Mouse (Mus musculus) adrenal gland, adult 8-10 months (tissue): Measurements from ENCODE around the gene Mtln. TPM values are rescaled to one million over a fixed set of nuclear protein-coding genes. Genes with fewer than 3 reads are reported as not detected.

Experiments
- DNase-seq: peaks from one replicate; pipeline ENCODE4 v3.0.0; 2022
- total RNA-seq, 4 experiments: library from RNA; stranded (reverse); gene quantifications; 2 replicates each; pipeline ENCODE4 v1.2.4; 2022

The Mtln gene
- total RNA-seq = 100 to 1,000 TPM in 1 of 4 experiments, 10 to 100 TPM in 3; 59.5 to 127 (median 77.8) TPM

DNA sequence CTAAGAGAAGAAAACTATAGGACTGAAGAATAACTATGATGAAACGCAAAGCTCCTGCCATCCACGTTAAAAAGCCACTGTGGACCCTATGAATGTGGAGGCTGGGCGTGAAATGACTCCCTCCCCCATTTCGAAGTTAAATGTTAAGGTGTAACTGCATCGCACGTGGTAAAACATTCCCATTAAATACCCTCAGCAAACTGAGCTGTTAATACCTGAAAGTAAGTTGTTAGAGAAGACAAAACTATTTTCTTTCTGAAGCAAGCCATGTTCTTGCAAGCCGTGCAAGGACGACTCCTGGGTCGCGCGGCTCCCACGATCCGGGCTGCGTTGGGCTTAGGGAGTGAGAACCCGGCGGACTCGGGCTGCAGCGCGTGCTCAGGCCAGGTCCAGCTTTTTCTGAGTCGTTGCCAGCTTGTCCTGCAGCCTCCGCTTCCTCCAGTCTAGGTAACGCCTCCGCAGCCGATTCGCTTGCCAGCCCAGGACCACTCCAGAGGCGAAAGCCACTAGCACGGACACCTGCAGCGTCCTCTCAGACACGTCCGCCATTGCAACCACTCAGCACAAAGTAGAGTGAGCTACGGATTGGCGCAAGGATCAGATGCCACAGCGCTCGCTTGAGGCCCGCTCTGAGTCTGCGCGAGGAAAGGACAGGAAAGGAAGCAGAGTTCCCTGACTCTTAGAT, at the start of gene Mtln:
Mtln (minus strand) TSS at position 570 of the 685 bp plus-strand sequence.
- DNase-seq = peak; percentile 88

DNA sequence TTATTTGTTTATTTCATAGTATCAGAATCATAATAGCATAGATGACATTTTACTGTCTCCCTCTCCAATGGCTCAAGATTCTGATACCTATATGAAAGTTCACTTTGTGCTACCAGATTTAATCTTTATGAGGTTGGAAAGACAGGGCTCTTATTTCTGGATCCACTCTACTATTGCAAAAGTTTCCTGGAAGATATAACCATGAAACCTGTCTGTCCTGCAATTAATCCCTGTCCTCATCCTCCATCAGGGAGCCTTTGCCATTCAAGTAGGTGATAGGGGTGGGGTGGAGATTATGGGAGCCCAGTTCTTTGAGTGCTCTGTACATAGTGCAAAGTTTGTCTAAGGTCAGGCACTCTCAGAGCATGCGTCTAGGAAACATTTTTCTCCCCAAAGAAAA, 49.1 kb upstream of the Mtln start:
- DNase-seq = no peak

DNA sequence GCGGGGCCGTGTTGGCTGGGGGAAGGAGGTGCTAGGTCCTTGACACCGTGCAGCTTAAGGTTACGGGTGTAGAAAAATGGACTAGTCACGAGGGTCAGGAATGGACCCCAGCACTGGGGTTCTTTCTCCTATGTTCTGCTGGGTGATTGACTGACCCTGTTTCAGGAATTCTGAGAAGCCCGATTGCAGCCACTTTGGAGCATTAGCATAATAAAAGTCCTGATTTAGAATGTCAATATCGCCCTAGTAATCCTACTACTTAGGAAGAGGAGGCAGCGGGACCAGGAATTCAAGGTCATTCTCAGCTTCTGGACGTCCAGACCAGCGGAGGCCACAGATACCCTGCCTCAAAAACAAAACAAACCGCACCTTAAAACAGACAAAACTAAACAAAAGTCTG, 47.1 kb upstream of the Mtln start:
- DNase-seq = no peak

DNA sequence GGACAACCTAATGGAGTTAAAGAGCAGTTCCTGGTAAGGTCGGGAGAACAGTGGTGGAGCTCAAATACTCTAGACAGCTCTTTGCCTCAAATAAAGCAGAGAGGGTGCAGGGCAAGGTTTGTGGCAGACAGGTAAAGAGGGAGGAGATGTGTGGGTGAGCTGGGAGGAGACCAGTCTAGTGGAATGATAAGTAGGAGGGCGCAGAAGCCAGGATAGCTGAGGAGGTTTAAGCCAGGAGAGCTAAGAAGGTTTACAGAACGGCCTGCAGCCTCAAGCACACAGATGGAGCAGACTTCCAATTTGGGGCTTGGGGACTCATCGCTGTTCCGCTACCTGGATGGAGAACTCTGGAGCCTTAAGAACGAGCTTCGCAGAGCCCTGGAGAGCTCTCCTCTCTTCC, 46.3 kb upstream of the Mtln start, which contains the start of gene Acoxl:
Acoxl (plus strand) TSS at position 301 of the 400 bp plus-strand sequence.
- no peak for DNase-seq

DNA sequence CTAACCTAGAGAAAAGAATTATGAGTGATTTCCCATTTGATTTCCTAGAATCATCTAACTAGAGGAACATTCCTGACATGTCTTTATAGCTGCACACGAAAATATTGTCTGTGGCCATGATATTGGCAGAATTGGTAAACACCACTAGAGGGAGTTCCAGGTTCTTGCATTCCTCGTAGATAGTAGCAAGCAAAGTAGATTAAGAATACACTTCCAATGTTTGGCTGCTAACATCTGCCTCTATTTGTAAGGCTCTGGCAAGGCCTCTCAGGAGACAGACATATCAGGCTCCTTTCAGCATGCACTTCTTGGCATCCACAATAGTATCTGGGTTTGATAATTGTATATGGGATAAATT, 40.5 kb upstream of the Mtln start:
- no peak for DNase-seq

DNA sequence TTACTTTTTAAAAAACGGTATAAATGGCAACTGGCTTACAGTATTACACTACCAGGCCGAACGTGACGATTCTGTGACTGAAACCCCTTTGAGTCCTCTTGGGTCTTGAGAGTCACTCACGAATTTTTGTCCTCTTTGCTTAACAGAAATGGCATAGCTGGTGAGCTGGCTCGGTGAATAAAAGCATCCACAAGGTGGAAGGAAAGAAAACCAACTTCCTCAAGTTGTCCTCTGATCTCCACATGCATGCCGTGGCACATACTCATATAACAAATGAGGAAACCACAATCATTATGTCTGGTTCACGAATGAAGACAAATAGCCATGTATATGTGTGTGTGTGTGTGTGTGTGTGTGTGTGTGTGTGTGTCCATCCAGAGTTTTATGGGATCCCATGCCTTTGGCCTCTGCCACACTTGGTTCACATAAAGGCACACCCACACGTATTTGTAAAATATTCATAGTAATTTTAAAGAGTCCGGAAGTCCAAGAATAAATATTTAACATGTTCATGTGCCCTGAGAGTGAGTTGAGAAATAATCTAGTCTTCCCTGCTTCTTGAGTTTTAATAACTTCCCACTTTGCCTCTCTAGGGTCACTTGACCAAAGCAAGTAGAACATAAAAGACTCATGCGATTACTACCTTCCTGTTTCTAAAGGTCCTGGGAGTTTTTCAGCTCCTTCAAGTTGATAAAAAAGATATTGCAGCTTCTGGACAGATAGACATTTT, 40.0 kb upstream of the Mtln start:
- no peak for DNase-seq

DNA sequence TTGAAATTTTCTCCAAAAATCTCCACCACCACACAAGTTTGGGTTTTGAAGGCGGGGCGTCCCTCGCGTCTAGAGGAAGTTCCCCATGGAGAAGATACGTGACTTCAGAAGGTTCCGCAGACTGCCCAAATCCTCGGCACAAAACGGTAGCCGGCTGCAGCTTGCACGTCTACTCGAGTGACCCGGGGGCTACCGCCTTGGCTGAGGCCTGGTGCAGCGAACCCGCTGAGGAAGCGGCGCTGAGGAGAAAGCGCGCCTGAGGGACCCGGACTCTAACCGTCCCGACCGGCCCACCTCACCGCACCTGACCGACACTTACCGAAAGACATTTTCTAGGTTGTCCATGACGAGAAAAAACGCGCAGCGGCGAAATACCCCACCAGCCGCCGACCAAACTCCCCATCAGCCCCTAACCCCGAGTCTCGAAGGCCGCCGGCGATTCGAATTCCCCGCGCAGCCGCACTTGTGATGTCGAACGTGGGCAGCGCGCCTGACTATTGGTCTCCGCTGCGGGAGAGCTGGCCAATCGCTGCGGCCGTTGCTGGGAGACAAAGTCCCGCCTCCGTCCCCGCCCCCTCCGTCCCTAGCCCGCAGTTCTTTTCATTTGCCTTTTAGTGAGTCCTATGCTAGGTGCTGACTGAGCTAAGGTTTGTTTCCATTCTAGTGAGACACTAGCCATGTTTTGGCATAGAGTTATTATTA, 39.3 kb upstream of the Mtln start, which contains the start of gene Bub1:
Bub1 (minus strand) TSS at position 465 of the 702 bp plus-strand sequence.
- peak; percentile 88 for DNase-seq

DNA sequence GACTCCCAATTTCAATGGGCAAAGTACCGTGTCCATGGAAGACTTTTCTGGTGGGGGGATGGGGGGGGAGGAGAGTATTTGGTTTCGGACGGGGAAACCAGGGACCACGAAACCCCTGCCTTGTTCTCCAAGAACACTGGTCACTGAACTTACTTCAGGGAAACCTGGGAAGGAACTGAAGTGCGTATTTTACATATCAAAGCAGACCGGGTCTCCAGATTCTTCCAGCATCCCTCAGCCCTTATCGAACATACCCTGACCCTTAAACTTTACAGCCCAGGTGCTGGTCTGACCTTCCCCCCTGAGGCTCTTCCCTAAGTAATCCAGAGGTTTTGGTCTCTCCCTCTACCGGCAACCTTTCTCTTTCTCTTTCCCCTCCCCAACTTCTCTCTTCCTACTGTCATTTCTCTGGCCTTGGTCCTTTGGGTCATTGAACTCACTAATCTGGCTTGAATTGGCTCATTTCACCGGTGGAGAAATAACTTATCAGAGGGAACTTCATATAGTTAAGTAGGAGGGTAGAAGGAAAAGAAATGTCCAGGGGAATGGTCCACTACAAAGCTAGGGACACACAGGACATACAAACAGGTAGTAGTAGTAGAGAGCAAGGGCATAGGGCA, 2.5 kb downstream of the Mtln start:
- no peak for DNase-seq

DNA sequence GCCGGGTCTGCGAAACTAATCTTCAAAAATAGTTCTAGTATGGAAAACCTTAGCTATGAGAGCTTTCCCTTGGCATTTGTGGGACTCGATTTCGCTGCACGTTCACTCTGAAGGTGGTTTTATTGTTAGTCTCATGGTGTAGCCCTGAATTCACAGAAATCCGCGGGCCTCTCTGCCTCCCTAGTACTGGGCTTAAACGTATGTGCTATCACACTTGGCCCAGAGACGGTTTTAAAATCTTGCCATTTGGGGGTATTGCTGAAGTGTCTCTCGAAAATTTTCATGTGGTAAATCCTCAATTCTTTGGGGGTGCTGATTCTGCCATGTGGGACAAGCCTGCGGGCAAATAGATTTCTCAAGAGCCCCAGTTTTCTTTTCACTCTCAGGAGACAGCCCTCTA, 3.1 kb downstream of the Mtln start:
- no peak for DNase-seq

DNA sequence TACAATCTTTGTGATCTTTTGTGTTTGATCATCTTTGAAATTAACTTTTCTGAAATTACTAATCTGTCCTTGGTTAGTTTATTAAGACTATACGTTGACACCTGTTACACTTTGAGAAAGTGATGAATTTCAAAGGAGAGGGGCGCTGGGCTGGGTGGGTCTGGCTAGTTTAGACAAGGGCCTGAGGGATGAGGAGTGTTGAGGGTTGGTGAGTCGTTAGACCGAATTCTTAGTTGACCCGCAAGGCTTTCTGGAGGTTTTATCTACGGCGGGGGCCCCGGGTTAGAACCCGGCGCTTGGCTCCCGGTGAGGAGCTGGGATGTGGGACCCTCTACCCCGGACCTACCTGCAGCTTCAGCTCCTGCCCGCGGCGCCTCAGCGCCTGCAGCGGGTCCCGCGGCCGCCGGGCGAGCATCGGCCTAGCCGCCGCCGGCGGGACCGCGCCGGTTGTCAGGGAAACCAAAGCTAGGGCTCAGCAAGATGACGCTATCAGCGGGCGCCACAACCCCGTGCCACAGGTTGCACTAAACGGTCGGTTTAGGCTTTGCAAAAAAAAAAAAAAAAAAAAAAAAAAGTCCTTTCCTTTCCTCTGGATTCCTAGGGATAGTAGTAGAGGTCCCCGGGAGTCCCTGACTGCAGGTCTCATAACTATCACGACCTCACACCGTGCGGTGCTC, 3.7 kb downstream of the Mtln start, which contains the start of gene Nphp1:
Nphp1 (minus strand) TSS at position 458 of the 677 bp plus-strand sequence.
- DNase-seq = peak; percentile 77

DNA sequence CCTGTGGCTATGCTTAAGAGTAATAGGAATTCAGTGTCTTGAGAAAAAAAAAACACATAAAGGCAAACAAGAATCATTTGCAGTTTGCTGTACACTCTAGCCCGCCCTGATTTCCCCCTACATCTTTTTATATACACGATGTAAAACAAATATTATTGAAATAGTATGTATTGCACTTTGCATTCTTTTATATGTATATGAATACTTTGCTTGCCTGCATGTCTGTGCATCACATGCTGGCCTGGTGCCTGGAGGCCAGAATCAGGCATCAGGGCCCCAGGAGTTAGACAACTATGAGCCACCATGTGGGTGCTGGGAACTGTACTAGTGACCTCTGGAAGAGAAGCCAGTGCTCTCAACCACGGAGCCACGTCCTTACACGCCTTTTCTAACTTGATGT, 5.1 kb downstream of the Mtln start:
- DNase-seq = no peak

DNA sequence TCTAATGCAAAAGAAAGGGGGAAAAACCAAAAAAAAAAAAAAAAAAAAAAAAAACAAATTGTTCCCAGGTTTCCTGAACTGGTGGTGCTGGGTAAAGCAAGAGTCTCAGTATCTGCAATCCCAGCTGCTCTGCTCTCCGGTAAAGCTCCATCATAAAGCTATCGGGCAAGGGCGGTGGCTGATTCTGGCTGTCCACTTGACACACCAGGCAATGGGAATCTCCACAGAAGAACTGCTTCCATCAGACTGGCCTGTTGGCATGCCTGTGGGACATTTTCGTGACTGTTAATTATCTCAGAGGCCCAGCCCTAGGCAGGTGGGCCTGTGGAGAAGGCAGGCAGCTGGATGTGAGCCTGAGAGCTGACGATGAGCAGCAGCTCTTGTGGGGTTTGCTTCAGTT, 13.8 kb downstream of the Mtln start:
- no peak for DNase-seq

DNA sequence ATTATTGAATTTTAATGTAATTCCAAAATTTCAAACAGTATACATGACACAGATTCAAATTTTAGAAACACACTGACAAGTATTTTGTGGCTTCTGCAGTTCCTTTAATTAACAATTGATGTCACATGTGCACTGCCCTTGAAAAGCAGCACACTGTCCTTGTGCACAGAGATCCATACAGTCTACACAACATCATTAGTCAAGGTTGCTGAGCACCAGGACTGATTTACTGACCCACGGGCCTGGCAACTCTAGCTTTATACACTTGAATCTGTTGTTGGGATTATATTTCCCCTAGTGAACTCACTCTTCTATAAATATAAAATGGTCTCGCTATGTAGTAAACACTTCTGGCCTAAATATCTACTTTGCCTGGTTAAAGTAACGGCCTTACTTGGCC, 17.3 kb downstream of the Mtln start:
- no peak for DNase-seq

DNA sequence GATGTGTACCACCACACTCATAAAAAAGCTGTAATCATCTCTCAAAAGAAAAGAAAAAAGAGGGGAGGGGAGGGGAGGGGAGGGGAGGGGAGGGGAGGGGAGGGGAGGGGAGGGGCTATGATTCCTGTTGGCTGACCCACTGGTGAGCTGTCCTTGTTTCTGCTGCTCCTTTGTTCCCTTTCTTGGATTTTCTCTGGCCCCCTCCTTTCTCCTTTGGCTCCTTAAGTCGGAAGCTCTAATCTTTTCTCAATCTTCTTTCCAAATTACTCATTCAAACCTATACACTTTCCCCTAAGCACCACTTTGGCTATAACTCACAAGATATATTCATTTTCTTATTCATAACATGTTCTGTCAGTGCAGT, 17.7 kb downstream of the Mtln start:
- DNase-seq = no peak

DNA sequence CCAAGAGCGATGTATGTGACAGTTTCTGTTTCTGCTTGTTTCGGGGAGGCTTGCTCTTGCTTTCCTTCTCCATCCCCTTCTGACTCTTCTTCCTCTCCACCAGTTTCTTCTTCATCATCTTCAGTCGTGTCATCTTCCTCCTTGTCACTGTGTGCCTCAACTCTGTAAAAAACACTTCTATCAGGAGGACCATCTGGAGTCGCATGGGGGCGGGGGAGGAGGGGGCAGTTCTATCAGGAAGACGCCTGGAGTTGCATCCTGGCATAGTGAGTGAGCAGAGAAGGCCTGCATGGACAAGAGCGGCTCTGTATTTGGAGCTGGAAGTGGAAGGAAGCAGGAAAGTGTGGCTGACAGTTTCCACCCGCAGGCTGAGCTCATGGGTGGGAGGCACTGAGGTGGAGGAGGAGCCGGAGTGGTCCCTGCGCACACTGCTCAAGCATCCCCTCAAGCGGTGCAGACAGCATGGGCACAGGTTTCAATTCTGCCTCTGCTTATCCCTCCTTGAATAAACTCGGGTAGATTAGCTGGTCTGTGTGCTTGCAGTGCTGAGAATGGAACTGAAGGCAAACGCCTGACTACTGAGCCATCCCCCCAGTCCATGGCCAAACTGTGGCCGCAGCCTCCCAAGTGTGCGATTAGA, 18.2 kb downstream of the Mtln start:
- no peak for DNase-seq

DNA sequence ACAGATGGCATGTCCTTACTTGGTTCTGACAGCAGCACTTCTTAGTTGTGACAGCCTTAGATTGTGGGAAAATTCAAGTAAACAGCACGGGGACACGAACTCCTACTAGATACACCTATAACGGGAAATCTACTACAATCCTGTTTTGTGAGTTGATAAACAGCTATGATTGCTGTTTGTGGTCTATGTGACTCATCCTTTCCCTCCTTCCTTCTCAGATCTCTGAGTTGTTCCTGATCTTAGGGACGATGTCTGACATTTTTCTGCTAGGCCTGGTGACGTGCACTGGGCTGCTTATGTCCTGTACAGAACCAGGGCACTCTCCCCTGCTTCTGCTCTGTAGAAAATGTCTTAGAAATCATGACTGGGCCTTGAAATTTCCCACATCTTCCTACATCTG, 30.7 kb downstream of the Mtln start:
- DNase-seq = no peak

DNA sequence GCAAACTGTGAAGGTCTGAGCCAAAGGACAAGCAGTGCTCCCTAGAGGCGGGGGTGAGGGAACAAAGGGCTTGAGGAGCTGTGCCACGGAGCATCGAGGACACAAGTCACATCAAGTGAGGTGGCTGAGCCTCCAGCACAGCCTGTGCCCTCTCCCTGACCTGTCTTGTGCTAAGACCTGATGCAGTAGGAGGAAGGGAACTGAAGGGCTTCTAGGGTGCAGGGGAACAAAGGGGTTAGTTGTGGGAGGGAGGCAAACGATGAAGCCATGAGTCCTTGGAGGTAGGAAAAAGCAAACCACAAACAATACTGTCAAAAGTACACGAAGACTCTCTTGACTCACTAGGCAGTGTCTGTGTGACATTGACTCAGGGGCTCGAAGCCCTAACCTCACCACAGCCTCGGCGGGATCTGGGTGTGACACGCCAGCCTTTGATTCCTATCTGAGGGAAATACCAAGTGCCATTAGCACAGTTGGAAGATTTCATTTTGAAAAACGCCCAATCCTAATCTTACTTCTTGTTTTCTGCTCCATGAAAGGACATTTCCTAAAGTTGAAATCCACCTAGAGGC, 31.8 kb downstream of the Mtln start:
- peak; percentile 9 for DNase-seq

DNA sequence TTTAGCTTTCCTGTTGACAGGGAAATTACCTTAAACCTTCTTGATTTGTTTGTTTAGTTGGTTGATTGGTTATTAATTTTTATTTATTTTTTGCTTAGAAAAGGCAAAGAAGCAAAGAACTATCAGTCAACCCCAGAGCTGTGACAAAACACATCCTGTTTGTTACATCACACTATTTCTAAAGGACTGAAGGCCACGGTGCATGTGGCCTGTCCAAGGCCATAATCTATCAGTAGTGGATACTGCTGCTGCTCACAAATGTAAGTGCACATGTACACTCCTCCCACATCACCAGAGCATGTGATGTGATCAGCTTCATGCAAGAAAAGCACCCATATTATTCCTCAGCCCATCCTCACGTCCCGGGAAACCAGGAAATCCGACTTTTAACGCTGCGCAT, 32.3 kb downstream of the Mtln start:
- DNase-seq = peak; percentile 37

DNA sequence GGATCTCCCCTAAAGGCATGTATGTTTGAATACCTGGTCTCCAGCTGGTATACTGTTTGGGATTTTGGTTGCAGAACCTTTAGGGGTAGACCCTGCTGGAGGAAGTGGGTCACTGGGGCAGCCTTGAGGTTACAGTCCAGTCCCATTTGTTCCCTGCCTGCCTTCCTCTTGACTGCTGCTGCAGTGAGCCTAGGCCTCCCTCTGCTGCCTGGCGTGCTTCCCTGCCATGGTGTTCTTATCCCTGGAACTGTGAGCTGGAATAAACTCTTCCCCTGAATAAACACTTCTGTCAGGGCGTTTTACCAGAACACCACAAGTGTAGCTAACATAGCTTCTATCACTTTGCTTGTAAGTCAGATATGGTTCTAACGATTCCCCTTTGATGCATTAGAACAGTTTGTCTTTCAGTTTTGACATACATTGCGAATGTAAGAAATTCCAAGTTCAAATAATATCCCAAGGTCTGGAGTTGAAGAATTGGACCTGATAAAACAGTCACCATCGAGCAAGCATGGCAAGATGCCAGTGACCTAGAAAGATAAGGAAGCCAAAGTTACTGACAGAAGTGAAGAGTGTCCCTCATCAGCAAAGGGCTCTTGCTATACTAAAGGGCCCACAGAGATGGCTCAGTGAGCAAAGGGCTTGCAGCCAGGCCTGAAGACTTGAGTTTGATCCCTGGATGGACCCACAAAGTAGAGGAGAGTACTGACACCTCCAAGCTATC, 33.0 kb downstream of the Mtln start:
- peak; percentile 72 for DNase-seq

DNA sequence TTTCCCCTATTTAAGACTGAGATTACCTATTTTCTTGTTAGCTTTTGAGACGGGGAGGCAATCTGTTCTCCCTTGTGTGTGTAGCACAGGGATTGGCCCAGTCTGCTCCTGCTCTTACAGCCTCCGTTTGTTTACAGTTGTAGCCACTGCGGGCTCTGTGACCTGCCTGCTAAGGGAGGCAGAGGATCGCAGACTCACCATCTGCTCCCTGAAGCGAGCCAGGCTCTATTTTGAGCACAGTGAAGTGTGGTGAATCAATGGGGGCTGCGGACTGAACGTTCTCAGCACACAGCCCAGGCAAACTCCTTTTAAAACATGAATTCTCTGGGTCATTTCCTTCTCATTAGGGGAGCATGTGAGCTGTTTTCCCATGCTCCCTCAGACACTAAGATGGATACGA, 35.1 kb downstream of the Mtln start:
- no peak for DNase-seq

DNA sequence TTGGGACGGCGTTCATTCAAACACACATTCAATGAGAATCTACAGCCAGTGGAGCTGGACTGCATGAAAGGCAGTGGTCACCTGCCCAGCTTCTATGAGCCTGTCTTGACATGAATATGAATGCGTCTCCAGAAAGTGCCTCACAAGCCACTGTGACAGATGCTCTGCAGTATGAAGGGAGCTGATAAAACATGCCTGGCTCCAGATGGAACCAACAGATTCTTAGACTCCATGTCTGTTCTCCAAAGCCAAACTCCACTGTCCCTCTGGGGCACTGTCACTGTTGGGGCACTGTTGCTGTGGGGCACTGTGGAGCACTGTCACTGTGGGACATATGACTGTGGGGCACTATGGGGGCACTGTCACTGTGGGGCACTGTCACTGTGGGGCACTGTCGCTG, 38.2 kb downstream of the Mtln start:
- DNase-seq = no peak
